Mouse (Mus musculus) liver, adult 2 months (tissue): ENCODE data around the gene Csnk1e.

Experiments used
- CTCF ChIP-seq: fragments of 200-500 bp; IDR thresholded peaks from 2 replicates; pipeline ENCODE4 v1.5.1; 2011; ENCODE audit warnings: low read depth, low read length, control low read depth
- POLR2A ChIP-seq: fragments of 200-500 bp; IDR thresholded peaks from 2 replicates; pipeline ENCODE4 v1.6.1; 2011; ENCODE audit warnings: low read length, control low read depth; ENCODE audit not compliant: insufficient read depth; ENCODE audit errors: extremely low read depth

DNA sequence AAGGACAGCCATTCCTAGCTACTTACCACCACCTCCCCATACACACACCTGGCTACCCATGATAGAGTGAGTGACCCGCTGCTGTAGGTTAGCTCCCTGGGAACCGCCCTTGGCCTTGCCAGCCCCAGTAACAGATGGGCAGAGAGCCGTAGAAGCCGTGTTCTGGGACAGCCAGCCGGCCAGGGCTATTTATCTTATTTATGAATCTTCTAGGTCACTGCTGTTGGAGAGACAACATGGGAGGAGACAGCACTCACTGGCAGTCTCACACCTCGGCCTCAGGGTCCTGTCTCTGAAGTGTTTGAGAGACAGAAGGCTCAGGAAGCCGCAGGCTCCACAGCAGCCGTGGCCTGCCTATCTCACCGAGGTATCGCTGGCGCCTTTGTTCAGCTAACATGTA, 34.1 kb upstream of the Csnk1e start:
- TF ChIP-seq CTCF = no peak
- TF ChIP-seq POLR2A = no peak
